Mouse (Mus musculus) naive thymus-derived CD4-positive, alpha-beta T cell, adult 5 months (primary cell): ENCODE data around the gene Gm21173. TPM values are rescaled to one million over a fixed set of nuclear protein-coding genes. Genes with fewer than 3 reads are reported as not detected.

Experiments used
- polyA plus RNA-seq: library from polyadenylated mRNA; unstranded; fragments of 100-300 nt; shearing (Covaris generic); gene quantifications from one replicate; pipeline ENCODE4 v1.2.1, GENCODE M21; 2017

Gene Gm21173
- not detected for polyA plus RNA-seq

DNA sequence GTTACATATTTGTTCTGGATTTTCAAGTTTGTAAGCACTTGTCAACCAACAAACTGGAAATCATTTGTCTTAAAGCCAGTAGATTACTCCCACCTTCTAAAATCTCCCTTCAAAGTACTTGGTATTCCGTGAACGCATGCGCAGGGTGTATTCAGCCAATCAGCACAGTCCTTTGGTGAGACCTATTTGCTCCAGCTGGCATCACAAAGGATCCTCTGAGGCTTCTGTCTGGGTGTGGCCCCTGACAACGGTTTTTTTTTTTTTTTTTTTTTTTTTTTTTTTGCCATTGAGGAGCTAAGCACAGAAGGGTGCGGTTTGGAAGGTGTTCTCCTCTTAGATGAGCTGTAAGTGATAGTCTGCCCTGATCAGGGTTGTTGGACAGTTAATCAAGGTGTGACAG, at the start of gene Gm21173:
TSS of gene Gm21173 (plus strand) at position 301 of the 400 bp plus-strand sequence.

